Mouse (Mus musculus) gastrocnemius, postnatal 14 days (tissue): ENCODE results near the gene Abca7. TPM values are rescaled to one million over a fixed set of nuclear protein-coding genes. Genes with fewer than 3 reads are reported as not detected.
A peak's percentile ranks its signal among the peaks of the same experiment; 100 is the strongest.

ENCODE experiments used
- DNase-seq: peaks from one replicate; pipeline ENCODE4 v3.0.0; 2021; ENCODE audit warnings: mixed read lengths
- intact Hi-C: fragments of 180-260 bp; cut with DNase I; formaldehyde crosslinking; loops from one replicate; pipeline ENCODE4 v1.15.1; 2025; ENCODE audit warnings: low total_unique reads
- total RNA-seq, 2 experiments: library from RNA; stranded (reverse); gene quantifications; 2 replicates each; pipeline ENCODE4 v1.2.3; 2021

Abca7 gene
- total RNA-seq, 2 experiments from 2014 or later, result 4.2 TPM

DNA sequence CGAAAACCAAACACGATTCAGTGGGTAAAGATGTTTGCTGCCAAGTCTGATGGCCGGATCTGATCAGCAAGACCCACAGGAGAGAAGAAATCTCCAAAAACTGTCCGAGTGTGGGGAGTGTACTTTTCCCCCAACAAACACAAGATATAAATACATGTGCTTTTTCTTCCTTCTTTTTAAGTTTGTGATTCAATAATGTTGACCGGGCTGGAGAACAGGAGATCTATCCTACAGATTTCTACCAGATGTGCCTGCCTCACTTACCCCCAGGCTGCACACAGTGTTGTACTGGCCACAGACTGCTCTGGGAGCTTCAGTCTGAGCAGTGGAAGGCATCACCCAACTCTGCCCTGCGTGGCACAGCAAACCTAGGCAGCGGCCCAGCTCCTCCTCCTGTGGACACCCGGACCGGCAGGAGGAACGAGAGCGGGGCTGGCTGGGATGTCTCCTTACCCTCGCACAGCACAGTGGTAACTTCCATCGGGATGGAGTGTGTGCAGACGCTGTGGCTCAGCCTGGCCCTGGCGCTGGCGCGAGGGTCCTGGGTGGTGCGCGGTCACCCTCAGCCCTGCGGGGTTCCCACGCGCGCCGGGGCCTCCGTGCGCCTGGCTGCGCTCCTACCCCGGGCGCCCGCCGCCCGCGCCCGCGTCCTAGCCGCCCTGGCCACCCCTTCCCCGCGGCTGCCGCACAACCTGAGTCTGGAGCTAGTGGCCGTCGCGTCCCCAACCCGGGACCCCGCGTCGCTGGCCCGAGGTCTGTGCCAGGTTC is 25.7 kb upstream of the Abca7 start, which contains the start of gene Grin3b:
TSS of gene Grin3b (plus strand) at position 301 of the 768 bp plus-strand sequence.
- intact Hi-C loops, result no loop called here
- DNase-seq, result no peak

DNA sequence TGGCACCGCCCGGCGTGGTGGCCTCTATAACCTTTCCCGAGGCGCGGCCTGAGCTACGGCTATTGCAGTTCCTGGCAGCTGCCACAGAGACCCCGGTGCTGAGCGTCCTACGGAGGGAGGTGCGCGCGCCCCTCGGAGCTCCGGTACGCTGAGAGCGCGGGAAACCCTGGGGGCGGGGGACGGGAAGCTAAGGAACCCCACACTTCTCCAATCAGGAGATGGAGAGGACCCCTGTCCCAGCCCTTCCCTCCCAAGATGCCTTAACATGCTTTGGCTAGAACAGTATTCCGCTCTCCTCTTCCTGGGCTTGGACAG is 25.2 kb upstream of the Abca7 start:
- intact Hi-C loops, result no loop called here
- no peak for DNase-seq

DNA sequence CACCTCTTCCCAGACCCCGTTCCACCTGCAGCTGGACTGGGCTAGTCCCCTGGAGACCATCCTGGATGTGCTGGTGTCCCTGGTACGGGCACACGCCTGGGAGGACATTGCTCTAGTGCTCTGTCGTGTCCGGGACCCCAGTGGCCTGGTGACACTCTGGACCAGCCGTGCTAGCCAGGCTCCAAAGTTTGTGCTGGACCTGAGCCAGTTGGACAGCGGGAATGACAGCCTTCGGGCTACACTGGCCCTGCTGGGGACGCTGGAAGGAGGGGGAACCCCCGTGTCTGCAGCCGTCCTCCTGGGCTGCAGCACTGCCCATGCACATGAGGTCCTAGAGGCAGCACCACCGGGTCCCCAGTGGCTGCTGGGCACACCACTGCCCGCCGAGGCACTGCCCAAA is 23.5 kb upstream of the Abca7 start:
- intact Hi-C loops, result no loop called here
- no peak for DNase-seq

DNA sequence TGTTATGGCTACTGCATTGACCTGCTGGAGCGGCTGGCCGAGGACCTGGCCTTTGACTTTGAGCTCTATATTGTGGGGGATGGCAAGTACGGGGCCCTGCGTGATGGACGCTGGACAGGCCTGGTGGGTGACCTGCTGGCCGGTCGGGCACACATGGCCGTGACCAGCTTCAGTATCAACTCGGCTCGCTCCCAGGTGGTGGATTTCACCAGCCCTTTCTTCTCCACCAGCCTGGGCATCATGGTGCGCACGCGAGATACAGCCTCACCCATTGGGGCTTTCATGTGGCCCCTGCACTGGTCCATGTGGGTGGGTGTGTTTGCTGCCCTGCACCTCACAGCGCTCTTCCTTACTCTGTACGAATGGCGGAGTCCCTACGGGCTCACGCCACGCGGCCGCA is 22.2 kb upstream of the Abca7 start:
- DNase-seq, result no peak
- intact Hi-C loops, result no loop called here

DNA sequence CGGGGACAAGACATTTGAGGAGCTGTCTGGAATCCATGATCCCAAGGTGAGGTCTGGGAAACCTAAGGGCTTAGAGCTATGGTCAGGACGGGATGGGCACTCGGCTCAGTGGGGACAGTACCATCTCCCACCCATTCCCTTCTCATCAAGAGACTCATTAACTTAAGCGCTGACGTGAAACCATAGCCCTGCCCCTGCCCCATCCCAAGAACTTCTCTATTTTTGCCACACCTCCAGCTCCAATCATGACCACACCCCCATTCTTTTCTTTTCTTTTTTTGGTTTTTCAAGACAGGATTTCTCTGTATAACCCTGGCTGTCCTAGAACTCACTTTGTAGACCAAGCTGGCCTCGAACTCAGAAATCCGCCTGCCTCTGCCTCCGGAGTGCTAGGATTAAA is 21.6 kb upstream of the Abca7 start:
- intact Hi-C loops, result no loop called here

DNA sequence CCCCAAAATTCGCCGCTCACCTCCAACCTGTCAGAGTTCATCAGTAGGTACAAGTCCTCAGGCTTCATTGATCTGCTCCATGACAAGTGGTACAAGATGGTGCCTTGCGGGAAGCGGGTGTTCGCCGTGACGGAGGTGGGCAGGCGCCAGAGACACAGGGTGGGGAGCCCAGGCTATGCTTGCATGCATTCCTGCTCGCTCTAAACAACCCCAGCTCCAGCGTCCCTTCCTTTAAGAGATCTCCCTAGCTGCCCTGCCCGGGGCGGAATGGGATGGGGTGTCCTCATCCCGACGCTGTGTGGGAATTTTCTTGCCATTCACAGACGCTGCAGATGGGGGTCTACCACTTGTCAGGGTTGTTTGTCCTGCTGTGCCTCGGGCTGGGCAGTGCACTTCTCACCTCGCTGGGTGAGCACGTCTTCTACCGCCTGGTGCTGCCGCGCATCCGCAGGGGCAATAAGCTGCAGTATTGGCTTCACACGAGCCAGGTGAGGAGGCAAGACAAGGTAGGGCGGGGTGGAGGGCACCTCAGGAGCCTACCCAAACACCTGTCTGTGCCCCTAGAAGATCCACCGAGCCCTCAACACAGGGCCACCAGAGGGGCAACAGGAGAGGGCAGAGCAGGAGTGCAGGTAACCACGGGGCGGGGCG is 20.1 kb upstream of the Abca7 start:
- no peak for DNase-seq
- intact Hi-C loops, result no loop called here

More for the DNA sequence above, 21.6 kb upstream of the Abca7 start:
- no peak for DNase-seq

DNA sequence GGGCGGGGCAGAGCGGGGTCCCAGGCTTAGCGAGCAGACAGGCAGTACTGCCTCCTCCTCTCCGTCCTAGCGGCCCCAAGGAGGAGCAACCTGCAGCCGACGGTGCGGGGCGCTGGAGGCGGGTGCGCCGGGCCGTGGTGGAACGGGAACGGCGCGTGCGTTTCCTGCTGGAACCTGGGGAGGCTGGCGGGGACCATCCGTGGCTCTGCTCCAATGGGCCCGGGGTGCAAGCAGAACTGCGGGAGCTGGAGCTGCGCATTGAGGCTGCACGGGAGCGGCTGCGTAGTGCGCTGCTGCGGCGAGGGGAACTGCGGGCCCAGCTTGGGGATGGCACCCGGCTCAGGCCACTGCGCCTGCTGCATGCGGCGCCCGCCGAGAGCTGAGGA is 19.6 kb upstream of the Abca7 start:
- no peak for DNase-seq
- intact Hi-C loops, result no loop called here

DNA sequence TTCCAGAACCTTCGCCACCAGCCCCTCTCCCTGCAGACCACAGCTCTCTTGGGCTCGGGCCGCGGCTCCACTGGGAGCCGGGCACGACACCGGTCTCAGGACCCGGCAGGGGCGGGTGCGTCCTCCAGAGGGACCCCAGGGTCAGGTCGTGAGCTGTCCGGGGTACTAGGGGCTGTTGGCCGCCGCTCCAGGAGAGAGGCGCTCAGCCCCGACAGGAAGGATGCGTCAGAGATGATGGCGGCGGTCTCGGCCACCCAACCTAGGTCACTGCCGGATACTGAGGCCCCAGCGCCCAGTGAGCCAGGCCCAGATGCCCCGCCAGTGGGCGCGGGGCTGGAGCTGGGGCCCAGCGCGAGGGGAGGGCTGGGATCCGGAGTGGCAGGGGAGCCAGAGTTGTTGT is 19.0 kb upstream of the Abca7 start:
- intact Hi-C loops, result no loop called here
- no peak for DNase-seq

DNA sequence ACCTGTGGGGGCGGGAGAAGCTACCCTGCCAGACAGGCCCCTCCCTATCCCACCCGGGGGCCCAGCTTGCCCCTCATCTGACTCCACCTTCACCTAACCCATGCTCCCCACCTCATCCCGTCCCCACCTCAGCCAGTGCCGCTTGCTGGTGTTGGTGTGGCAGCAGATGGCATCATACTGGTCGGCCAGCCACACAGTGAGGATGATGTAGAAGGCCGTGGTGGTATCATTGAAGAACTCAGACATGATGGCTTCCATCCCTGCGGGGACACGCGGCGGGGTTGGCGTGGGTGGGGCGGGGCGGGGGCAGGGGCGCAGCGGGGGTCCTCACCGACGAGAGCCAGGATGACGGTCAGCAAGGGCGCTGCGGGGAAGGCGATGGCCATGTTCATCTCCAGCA is 18.2 kb upstream of the Abca7 start:
- no peak for DNase-seq
- intact Hi-C loops, result no loop called here

DNA sequence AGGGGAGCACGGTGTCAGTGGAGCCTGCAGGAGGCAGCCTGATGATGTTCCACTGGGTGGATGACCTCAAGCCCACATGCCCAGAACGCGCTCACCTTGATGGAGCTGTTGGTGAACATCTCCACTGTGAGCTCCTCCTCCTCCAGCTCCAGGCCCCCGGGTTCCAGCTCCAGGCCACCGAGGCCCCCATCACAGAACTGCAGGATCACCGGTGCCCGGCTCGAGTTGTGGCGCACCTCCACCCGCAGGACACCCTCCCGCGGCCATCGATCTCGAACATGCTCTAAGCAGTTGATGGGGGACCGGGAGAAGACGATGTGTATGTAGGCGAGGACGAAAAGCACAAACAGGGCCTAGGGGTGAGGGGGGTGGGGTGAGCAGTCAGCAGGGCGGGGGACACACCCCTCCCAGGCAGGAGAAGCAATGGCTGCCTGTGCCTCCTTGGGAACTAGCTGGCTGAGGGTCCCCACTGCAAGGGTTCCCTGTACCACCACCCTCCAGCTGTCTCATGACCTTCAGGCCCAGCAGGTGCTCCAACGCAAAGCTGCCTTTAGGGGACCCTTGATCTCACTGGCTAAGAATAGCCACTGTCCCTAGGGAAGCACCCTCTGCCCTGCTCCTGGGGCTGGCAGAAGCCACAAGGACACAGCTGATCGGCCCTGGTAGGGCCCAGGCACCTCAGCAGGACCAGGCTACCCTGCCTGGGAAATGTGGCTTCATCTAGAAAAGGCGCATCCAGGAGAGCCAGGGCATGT is 16.7 kb upstream of the Abca7 start:
- DNase-seq, result no peak
- intact Hi-C loops, result no loop called here

DNA sequence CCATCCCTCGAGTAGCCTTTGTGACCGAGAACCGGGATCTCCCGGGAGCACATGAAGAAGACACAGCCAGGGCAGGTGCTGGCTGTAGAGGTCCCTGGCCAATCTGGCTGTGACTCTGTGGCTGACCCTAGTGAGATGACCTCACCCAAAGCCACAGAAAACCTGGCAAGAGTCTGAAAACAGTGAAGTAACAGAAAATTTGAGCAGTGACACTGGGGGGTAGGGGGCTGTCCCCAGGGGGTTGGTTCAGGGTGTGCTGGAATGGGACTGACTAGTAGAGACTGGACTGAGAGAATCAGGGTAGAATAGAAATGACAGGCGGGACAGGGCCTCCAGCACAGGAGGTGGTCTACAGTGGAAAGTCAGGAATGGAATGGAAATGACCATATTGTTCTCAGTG is 13.1 kb upstream of the Abca7 start:
- no peak for DNase-seq
- intact Hi-C loops, result no loop called here

DNA sequence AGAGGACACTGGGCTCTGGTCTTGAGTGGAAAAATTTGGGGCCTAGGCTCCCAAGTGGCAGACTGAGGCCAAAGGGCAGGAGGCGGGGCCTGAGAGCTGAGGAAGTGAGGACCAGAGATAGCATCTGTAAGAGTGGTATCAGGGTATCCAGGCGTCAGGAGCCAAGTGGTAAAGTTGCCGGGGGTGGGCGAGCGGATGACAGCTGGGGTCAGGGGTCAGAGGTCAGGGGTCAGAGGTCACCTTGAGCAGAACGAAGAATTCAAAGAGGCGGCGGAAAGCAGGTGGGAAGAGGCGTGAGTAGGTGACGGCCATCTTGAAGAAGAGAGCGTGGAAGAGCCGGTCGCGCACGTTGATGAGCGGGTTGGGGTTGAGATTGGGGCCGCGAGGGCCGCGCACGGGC is 12.6 kb upstream of the Abca7 start:
- peak; percentile 67 for DNase-seq
- intact Hi-C loops, result no loop called here

DNA sequence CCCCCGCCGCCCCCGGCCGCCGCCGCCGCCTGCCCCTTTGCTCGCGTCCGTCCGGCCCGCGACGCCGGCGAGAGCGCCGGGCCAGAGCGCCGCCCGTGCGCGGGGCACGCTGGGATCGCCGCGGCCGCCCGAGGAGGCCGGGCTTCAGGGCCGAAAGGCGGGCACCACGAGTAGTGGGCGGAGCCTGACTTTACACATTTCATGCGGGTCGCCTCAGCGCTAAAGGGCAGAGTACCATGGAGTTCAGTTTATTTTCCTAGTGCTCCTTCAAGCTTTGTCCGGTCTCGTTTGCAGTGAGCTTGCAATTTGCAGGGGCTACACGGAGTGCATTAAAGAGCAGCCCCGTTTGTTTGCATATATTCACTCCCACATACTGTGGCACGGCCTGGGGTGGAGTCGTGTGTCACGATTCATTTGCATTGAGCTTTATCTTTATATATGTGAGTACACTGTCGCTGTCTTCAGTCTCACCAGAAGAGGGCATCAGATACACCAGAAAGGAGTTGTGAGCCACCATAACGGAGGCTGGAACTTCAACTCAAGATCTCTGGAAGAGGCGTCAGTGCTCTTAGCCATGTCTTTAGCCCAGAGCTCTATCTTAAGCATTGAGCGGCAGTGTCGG is 12.0 kb upstream of the Abca7 start, which contains the start of gene Tmem259:
TSS of gene Tmem259 (minus strand) at position 136 of the 622 bp plus-strand sequence.
- peak; percentile 87 for DNase-seq
- intact Hi-C loops, result no loop called here

DNA sequence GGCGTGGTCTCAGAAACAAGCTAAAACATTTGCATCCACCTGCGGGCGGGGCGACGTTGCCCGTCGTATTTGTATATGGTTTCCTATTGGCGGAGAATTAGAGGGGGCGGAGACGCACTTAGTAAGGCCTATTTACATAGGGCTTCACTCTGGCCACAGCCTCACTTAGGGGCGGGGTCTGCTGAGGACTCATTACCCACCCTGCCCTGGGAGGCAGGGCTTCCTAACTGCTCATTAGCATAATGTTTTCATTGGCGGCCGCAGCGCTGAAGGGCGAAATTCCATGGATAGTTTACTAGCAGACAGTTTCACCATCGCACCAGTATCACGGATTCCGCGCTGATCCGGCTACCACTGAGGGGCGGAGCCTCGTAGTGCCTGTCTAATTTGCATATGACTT is 11.4 kb upstream of the Abca7 start:
- intact Hi-C loops, result no loop called here

DNA sequence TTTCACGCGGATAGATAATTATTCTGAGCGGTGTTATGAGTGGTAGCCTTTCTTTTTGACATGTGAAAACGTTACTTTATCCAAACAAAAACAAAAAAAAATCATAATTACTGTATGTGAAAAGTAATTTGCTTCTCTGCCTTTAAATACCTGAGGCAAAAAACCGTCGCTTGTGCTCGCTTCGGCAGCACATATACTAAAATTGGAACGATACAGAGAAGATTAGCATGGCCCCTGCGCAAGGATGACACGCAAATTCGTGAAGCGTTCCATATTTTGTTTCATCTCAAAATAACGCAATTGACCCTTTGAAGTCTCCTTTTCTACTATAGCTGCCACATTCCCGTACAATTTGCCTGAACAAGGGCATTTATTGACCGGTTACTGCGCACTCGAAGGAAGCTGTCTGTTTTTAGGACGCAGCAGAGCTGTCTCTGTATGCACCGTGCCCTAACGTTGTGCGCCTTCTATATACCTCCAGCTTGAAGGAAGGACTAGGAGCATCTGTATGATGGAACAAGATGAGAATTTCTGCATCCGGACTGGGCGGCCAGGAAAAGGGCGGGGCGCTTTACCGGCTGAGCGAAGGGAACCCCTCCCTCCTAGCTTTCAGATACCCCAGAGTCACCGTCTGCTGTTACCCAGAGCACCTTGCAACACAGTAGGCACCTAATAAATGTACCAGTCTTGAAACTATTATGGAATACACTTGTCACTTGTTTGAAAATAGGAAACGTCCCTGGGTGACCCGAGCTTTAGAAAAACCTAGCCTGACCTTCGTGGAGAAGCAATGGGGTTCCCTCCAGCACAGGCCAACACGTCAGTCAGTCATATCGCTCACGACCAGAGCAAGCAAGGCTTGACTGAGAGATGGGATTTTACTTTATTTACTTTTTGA is 10.7 kb upstream of the Abca7 start:
- DNase-seq, result peak; percentile 64
- intact Hi-C loops, result no loop called here

More for the DNA sequence above, 11.4 kb upstream of the Abca7 start:
- DNase-seq, result peak; percentile 96

DNA sequence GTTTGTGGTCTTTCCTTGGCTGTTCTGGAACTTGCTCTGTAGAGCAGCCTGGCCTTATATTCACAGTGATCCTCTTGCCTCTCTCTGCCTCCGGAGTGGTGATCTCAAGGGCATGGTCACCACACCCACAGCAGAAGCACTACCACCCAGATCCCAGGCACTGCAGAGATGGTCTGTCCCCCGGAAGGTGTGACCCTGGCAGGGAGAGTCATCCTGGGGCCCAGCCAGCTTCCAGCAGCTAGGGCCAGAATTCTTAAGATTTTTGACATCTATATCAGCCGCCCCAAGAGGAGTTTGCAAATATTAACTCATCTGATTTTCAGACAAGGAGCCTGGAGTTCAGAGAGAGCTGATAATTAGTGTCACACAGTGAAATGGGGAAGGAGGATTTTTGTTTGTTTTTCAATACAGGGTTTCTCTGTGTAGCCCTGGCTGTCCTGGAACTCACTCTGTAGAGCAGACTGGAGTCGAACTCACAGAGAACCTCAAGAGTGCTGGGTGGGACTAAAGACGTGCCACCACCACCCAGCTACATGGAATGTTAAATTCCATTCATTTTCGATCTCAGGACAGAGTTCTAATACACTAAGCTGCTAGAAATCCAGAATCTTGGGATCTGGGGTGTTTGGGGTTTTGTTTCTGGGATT is 9.9 kb upstream of the Abca7 start:
- peak; percentile 59 for DNase-seq
- intact Hi-C loops, result no loop called here

DNA sequence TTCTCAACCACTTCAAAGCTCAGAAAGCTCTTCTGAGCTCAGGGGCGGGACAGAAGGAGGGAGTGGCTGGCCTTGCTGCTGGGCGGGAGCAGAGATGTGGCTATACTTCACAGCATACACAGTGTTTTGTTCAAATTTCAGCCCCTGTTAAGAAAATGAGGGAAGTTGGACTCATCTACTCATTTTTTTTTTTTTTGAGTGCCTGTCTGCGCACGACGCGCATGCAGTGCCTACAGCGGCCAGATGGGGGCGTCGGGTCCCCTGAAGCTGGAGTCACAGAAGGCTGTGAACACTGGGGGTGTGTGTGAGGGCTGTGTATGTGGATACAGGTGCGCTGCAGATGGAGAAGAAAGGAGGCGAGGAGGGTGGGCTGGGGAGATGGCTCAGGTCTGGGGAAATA is 9.3 kb upstream of the Abca7 start:
- intact Hi-C loops, result no loop called here
- DNase-seq, result peak; percentile 85

DNA sequence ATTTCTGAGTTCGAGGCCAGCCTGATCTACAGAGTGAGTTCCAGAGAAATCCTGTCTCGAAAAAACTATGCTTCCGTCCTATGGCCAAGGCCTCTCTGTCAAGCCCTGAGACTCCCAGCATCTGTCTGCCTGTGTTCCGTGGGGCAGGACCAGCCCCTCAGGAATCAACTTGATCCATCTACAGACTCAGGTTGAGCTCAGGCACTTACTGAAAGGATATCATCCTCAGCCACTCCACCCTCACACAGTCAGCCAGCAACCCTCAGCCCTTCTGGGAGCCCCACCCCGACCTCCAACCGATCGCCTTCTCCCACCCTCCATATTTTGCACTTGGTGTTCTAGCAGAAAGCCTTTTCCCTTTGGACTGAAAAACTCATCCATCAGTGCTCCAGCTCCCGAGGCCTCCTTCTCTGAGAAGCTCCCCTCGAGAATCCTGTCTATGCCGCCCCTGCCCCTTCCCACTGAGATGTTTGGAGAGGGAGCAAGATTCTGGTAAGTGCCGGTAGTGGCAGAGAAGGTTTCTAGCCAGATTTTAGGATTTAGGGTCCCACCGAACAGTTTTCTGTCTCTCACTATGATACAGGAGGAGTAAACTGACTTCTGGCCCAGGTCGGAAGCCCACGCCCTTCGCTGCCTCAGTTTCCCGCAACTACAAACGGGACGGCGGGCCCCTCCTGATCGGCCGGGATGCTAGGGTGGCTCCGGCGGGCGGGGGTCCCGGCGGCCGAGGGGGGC is 8.4 kb upstream of the Abca7 start:
- peak; percentile 7 for DNase-seq
- intact Hi-C loops, result no loop called here
